Mouse (Mus musculus) skeletal muscle tissue, postnatal 0 days (tissue): ENCODE measurements around the gene Olfr518. TPM values are rescaled to one million over a fixed set of nuclear protein-coding genes. Genes with fewer than 3 reads are reported as not detected.

Source experiments
- polyA plus RNA-seq: library from polyadenylated mRNA; unstranded; fragments of >200 nt; fragmentation: Nextera tagmentation; extraction: Ambion mirVana; gene quantifications from 2 replicates; pipeline ENCODE4 v1.2.1, GENCODE M21; 2015

Gene Olfr518
- not detected in 2 replicates for polyA plus RNA-seq

GRCm38 (mm10) chr7:108884906-108885305, at the start of gene Olfr518:
TSS of gene Olfr518 (minus strand) at chr7:108885006.

GRCm38 (mm10) chr7:108933794-108934731, 49.3 kb upstream of the Olfr518 start, which contains the start of gene Eif3f:
TSS of gene Eif3f (plus strand) at chr7:108934417.

GRCm38 (mm10) chr7:108929726-108930393, 45.1 kb upstream of the Olfr518 start, which contains the start of gene Nlrp10:
TSS of gene Nlrp10 (minus strand) at chr7:108930178.

GRCm38 (mm10) chr7:108894320-108894719, 9.5 kb upstream of the Olfr518 start, which contains the start of gene Olfr519:
TSS of gene Olfr519 (minus strand) at chr7:108894420.

GRCm38 (mm10) chr7:108872279-108872678, 12.5 kb downstream of the Olfr518 start, which contains the start of gene Olfr517:
TSS of gene Olfr517 (minus strand) at chr7:108872379.

GRCm38 (mm10) chr7:108850429-108850828, 34.4 kb downstream of the Olfr518 start, which contains the start of gene Olfr516:
TSS of gene Olfr516 (minus strand) at chr7:108850529.

Other genes starting within 250 kb of the Olfr518 start
- gene Olfr509, start 233.1 kb downstream of the Olfr518 start, polyA plus RNA-seq, result 0.04 TPM in 1 of 2 replicates, not detected in the other
- gene Olfr510, start 218.6 kb downstream of the Olfr518 start, polyA plus RNA-seq, result not detected in 2 replicates
- not detected in 2 replicates for gene Olfr512, start 171.7 kb downstream of the Olfr518 start, polyA plus RNA-seq
- gene Olfr513, start 134.0 kb downstream of the Olfr518 start, polyA plus RNA-seq, result not detected in 2 replicates
- not detected in 2 replicates for gene Olfr514, start 59.0 kb downstream of the Olfr518 start, polyA plus RNA-seq
- not detected in 2 replicates for gene Olfr516, start 34.5 kb downstream of the Olfr518 start, polyA plus RNA-seq
- gene Olfr517, start 12.6 kb downstream of the Olfr518 start, polyA plus RNA-seq, result not detected in 2 replicates
- not detected in 2 replicates for gene Olfr519, start 9.4 kb upstream of the Olfr518 start, polyA plus RNA-seq
- gene Nlrp10, start 45.2 kb upstream of the Olfr518 start, polyA plus RNA-seq, result 0.10 and 0.72 TPM in 2 replicates
- gene Eif3f, start 49.4 kb upstream of the Olfr518 start, polyA plus RNA-seq, result 54.4 and 64.3 TPM in 2 replicates
- 2.8 and 3.0 TPM in 2 replicates for gene Tub, start 65.3 kb upstream of the Olfr518 start, polyA plus RNA-seq
- gene Ric3, start 198.3 kb upstream of the Olfr518 start, polyA plus RNA-seq, result 0.99 and 1.1 TPM in 2 replicates